Mouse (Mus musculus) effector memory CD4-positive, alpha-beta T cell, adult 7 months (primary cell): ENCODE results near the gene Brcc3. TPM values are rescaled to one million over a fixed set of nuclear protein-coding genes. Genes with fewer than 3 reads are reported as not detected.

ENCODE experiments used
- polyA plus RNA-seq: library from polyadenylated mRNA; unstranded; fragments of 100-300 nt; shearing (Covaris generic); gene quantifications from one replicate; pipeline ENCODE4 v1.2.1, GENCODE M21; 2017

Gene Brcc3
- polyA plus RNA-seq: 57.7 TPM

GRCm38 (mm10) chrX:75415936-75416785 lies at the start of gene Brcc3, which contains the start of the genes Cmc4 and Mtcp1:
Gene Brcc3 (plus strand): TSS chrX:75416628.
Gene Cmc4 (minus strand): TSS chrX:75416584.
Gene Mtcp1 (minus strand): TSS chrX:75416588.

GRCm38 (mm10) chrX:75382195-75382771 lies 34.1 kb upstream of the Brcc3 start, which contains the start of the genes Fundc2 and F8:
Gene Fundc2 (plus strand): TSS chrX:75382399.
Gene F8 (minus strand): TSS chrX:75382615.

Other genes starting within 250 kb of the Brcc3 start
- gene Fundc2, start 34.2 kb upstream of the Brcc3 start, polyA plus RNA-seq: 38.4 TPM
- gene F8, start 34.0 kb upstream of the Brcc3 start, polyA plus RNA-seq: 0.04 TPM
- gene Cmc4, start within 50 bp of the Brcc3 start, polyA plus RNA-seq: 17.9 TPM
- 9.6 TPM for gene Mtcp1, start within 50 bp of the Brcc3 start, polyA plus RNA-seq
- gene Vbp1, start 97.7 kb downstream of the Brcc3 start, polyA plus RNA-seq: 176 TPM
- gene Rab39b, start 161.6 kb downstream of the Brcc3 start, polyA plus RNA-seq: 4.5 TPM